Mouse (Mus musculus) heart, embryonic 13.5 days (tissue): ENCODE data around the gene Ptprc. TPM values are rescaled to one million over a fixed set of nuclear protein-coding genes. Genes with fewer than 3 reads are reported as not detected.

Source experiments
- ATAC-seq: fragments of 200-750 bp; cut with Nextera tagmentation; 2 replicates; pipeline ENCODE4 v1.8.0; 2017; ENCODE audit warnings: moderate TSS enrichment; ENCODE audit not compliant: insufficient number of reproducible peaks, low FRiP score, low TSS enrichment; ENCODE audit errors: extremely low read depth
- H3K27ac ChIP-seq: fragments of 300-500 bp; sonication (generic); replicated peaks from 2 replicates; pipeline ENCODE4 v1.5.1; 2015; ENCODE audit warnings: moderate library complexity, mild to moderate bottlenecking, inconsistent platforms
- H3K27me3 ChIP-seq: fragments of 300-500 bp; sonication (generic); replicated peaks from 2 replicates; pipeline ENCODE4 v1.6.1; 2015; ENCODE audit warnings: mild to moderate bottlenecking, inconsistent platforms
- H3K36me3 ChIP-seq: fragments of 300-500 bp; sonication (generic); 2 replicates; pipeline ENCODE4 v1.6.1; 2015; ENCODE audit warnings: mild to moderate bottlenecking, inconsistent platforms
- H3K4me1 ChIP-seq: fragments of 300-500 bp; sonication (generic); 2 replicates; pipeline ENCODE4 v1.6.1; 2015; ENCODE audit warnings: inconsistent platforms
- H3K4me2 ChIP-seq: fragments of 300-500 bp; sonication (generic); 2 replicates; pipeline ENCODE4 v1.6.1; 2015; ENCODE audit warnings: inconsistent platforms, mild to moderate bottlenecking, moderate library complexity
- H3K4me3 ChIP-seq: fragments of 300-500 bp; sonication (generic); 2 replicates; pipeline ENCODE4 v1.5.1; 2015; ENCODE audit warnings: moderate library complexity, mild to moderate bottlenecking, inconsistent platforms
- H3K9ac ChIP-seq: fragments of 300-500 bp; sonication (generic); 2 replicates; pipeline ENCODE4 v1.6.1; 2015; ENCODE audit warnings: inconsistent platforms, mild to moderate bottlenecking, moderate library complexity
- H3K9me3 ChIP-seq: fragments of 300-500 bp; sonication (generic); 2 replicates; pipeline ENCODE4 v1.6.1; 2016; ENCODE audit warnings: inconsistent platforms
- WGBS: fragments of 180-500 bp; shearing (Covaris S2); methylation state at CpG from one replicate; pipeline ENCODE4 v1.1.7; 2015; ENCODE audit warnings: mixed read lengths; 5-methylcytosine and 5-hydroxymethylcytosine counted together
- polyA plus RNA-seq: library from polyadenylated mRNA; unstranded; fragments of >200 nt; fragmentation: Nextera tagmentation; extraction: Ambion mirVana; gene quantifications from 2 replicates; pipeline ENCODE4 v1.2.1, GENCODE M21; 2015

Gene Ptprc
- polyA plus RNA-seq, 1 experiment from 2014 or later, result 1.4 TPM

DNA sequence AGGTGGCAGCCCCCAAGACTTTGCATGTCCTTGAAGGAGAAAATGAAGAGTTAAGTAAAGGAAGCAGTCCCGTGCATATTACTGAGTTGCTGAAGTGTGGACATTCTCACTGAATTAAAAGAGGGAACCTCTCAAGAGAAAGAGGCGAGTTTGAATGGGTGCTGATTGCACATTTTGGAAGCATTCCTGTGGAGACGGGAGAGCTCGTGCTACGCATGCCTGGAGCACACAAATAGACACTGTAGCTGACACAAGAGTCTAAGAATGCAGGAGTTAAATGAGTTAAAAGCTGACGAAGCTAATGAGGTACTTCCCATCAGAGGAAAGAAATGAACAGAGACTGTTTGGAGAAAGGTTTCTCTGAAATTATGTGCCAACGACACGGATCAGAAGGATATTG is 48.7 kb downstream of the Ptprc start:
- no peak overlapping the region for H3K9ac ChIP-seq
- no peaks in the 10 kb centered on the region for H3K9me3 ChIP-seq
- ATAC-seq, result no peak
- peaks cover 9% of the 10 kb centered on the region; the same call in 1 of the 2 replicates for H3K4me1 ChIP-seq
- H3K36me3 ChIP-seq, result no peaks in the 10 kb centered on the region
- no peak overlapping the region for H3K27ac ChIP-seq
- peak overlapping the region; percentile 51 for H3K4me2 ChIP-seq
- 39% methylated on average over 8 of the region's 8 CpGs for WGBS
- H3K4me3 ChIP-seq, result no peak overlapping the region
- no peaks in the 10 kb centered on the region for H3K27me3 ChIP-seq

DNA sequence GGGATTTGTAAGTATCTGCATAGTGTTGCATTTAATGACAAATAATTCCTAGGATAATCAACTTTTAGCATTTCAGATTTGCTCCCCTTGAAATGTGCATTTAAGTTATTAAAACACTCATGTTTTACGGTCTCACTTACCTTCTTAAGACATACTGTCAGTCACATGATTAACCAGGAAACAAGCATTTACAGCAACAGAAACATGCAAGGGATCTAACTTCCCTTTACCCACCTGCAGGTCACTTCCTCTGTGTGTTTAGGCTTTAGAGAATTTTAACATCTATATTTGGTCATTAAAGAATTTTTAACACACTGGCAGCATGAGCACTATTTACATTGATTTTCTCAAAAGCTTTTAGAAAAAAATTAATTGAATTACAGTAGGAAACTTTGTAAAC is 50.2 kb downstream of the Ptprc start:
- no peaks in the 10 kb centered on the region for H3K27me3 ChIP-seq
- WGBS, result 71% methylated on average over 1 of the region's 1 CpGs
- no peaks in the 10 kb centered on the region for H3K9me3 ChIP-seq
- no peak overlapping the region for H3K27ac ChIP-seq
- no peak overlapping the region for H3K4me3 ChIP-seq
- H3K9ac ChIP-seq, result no peak overlapping the region
- H3K4me1 ChIP-seq, result peaks cover 9% of the 10 kb centered on the region; the same call in 1 of the 2 replicates
- H3K36me3 ChIP-seq, result no peaks in the 10 kb centered on the region
- no peak for ATAC-seq
- H3K4me2 ChIP-seq, result no peak overlapping the region

DNA sequence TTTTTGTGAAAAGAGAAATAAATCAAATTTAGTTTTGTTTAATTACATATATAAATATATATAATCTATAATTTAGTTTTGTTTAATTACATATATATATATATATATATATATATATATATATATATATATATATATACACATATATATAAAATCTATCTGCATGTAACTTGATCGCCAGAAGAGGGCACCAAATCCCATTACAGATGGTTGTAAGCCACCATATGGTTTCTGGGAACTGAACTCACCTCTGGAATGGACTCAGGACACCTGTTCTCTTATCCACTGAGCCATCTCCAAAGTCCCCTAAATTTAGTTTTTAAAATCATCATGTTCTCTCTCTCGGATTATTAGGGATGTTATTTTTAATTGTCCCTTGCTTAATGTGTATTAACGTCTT is 51.6 kb downstream of the Ptprc start:
- no peak overlapping the region for H3K27ac ChIP-seq
- WGBS, result 41% methylated on average over 3 of the region's 3 CpGs
- peaks cover 9% of the 10 kb centered on the region; the same call in 1 of the 2 replicates for H3K4me1 ChIP-seq
- no peak overlapping the region for H3K4me2 ChIP-seq
- no peaks in the 10 kb centered on the region for H3K36me3 ChIP-seq
- no peaks in the 10 kb centered on the region for H3K9me3 ChIP-seq
- H3K27me3 ChIP-seq, result no peaks in the 10 kb centered on the region
- no peak overlapping the region for H3K4me3 ChIP-seq
- ATAC-seq, result no peak
- no peak overlapping the region for H3K9ac ChIP-seq

DNA sequence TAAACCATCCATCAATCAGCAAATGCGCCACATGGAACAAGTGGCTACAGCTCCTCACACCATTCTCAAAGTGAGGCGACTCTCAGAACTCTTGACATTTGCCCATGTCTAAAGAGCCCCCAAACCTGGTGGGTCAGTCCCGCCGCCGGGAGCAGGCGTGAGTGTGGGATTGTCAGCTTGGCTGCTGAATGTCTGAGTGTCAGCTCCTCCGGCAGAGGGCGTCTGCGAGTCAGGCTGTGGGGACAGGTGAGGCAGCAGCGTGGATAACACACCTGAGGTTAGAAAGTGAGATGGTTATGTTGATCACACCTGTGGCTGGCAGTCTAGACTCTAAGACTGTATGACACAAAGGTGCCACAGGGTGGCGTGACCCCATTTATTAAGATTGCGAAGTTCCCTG is 55.6 kb downstream of the Ptprc start:
- no peaks in the 10 kb centered on the region for H3K9me3 ChIP-seq
- no peaks in the 10 kb centered on the region for H3K27me3 ChIP-seq
- no peaks in the 10 kb centered on the region for H3K36me3 ChIP-seq
- no peak overlapping the region for H3K4me2 ChIP-seq
- no peak overlapping the region for H3K9ac ChIP-seq
- H3K4me3 ChIP-seq, result no peak overlapping the region
- H3K4me1 ChIP-seq, result no peaks in the 10 kb centered on the region
- WGBS, result 46% methylated on average over 12 of the region's 12 CpGs
- ATAC-seq, result no peak
- H3K27ac ChIP-seq, result no peak overlapping the region

DNA sequence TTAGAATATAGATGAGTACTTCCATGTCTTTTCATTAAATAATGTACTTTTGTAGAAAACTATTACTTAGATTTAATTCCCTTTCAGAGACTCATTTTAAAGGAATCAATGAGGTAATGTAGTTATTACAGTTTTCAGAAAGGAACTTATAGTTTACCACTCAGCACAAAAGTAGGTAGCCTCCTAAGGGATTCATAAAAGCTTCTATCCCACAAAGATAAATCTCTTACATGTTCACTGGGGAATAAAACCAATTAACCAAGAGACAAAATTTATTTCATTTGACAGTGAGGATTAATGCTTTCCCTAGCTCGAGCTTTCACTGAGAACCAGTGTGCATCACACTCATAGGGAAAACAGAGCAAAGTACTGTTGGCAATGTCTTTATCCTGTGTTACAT is 82.3 kb downstream of the Ptprc start:
- 53% methylated on average over 1 of the region's 1 CpGs for WGBS
- Histone ChIP-seq H3K27me3 (no peaks in the 10 kb centered on the region), H3K9me3 (no peaks in the 10 kb centered on the region), H3K4me1 (no peaks in the 10 kb centered on the region), H3K27ac (no peak overlapping the region), H3K4me3 (no peak overlapping the region), H3K9ac (no peak overlapping the region), H3K4me2 (no peak overlapping the region), H3K36me3 (no peaks in the 10 kb centered on the region)
- no peak for ATAC-seq

DNA sequence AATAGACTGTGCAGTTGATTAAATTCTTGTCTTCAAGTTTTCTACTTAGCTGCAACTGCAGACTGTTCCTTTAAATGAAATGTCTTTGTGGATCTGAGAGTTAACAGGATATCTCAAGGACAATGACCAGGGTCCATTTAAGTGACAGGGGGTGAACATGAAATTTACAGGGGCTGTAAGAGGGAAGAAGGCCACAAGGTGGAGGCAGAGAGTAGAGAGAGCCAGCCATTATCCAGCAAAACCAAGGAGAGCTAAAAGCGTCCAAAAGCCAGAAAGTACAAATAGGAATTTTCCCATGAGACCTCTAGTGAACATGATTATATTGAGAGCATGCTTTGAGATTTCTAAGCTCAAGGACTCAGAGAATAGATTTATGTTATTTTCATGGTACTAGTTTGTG is 89.7 kb downstream of the Ptprc start:
- no peaks in the 10 kb centered on the region for H3K9me3 ChIP-seq
- no peak overlapping the region for H3K4me3 ChIP-seq
- H3K4me2 ChIP-seq, result no peak overlapping the region
- no peak overlapping the region for H3K9ac ChIP-seq
- ATAC-seq, result no peak
- 9% methylated on average over 1 of the region's 1 CpGs for WGBS
- H3K36me3 ChIP-seq, result no peaks in the 10 kb centered on the region
- H3K27me3 ChIP-seq, result no peaks in the 10 kb centered on the region
- H3K4me1 ChIP-seq, result no peaks in the 10 kb centered on the region
- no peak overlapping the region for H3K27ac ChIP-seq

DNA sequence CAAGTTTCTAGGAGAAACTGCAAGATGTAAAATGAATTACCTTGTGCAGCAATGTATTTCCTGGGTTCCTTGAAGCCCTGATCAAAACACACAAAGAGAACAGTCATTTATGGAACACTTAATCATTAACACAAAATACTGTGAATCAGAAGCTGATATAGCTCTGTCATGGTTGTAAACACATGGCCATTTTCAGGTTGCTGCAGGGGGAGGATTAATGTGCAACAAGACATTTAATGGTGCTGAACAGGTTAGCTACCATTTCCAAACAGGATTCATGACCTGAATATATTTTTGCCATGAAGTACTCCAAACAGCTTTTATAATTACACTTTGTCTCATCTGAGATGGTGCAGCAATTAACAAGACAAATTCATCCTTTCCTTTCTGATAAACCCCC is 91.8 kb downstream of the Ptprc start:
- Histone ChIP-seq H3K4me3 (no peak overlapping the region), H3K4me2 (no peak overlapping the region), H3K4me1 (no peaks in the 10 kb centered on the region), H3K27ac (no peak overlapping the region), H3K9me3 (no peaks in the 10 kb centered on the region), H3K27me3 (no peaks in the 10 kb centered on the region), H3K36me3 (no peaks in the 10 kb centered on the region), H3K9ac (no peak overlapping the region)
- ATAC-seq, result no peak

DNA sequence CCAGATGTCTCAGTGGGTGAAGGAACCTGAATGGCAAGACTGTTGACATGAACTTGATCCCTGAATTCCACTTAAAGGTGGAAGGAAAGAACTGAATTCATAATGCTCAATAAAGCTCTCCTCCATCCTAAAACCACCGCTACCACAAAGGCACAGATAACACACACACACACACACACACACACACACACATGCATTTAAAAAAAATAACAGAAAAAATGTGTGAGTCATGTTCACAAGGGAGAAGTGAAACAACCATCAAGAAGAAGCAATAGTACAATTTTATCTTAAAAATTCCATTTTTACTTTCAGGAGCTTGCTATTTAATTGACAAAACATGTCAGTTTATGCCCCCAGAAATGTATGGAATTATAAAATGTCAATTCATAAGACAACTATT is 95.2 kb downstream of the Ptprc start:
- Histone ChIP-seq H3K9me3 (no peaks in the 10 kb centered on the region), H3K27ac (no peak overlapping the region), H3K36me3 (no peaks in the 10 kb centered on the region), H3K9ac (no peak overlapping the region), H3K4me2 (no peak overlapping the region), H3K27me3 (no peaks in the 10 kb centered on the region), H3K4me1 (no peaks in the 10 kb centered on the region), H3K4me3 (no peak overlapping the region)
- ATAC-seq, result no peak
- 100% methylated on average over 1 of the region's 1 CpGs for WGBS

DNA sequence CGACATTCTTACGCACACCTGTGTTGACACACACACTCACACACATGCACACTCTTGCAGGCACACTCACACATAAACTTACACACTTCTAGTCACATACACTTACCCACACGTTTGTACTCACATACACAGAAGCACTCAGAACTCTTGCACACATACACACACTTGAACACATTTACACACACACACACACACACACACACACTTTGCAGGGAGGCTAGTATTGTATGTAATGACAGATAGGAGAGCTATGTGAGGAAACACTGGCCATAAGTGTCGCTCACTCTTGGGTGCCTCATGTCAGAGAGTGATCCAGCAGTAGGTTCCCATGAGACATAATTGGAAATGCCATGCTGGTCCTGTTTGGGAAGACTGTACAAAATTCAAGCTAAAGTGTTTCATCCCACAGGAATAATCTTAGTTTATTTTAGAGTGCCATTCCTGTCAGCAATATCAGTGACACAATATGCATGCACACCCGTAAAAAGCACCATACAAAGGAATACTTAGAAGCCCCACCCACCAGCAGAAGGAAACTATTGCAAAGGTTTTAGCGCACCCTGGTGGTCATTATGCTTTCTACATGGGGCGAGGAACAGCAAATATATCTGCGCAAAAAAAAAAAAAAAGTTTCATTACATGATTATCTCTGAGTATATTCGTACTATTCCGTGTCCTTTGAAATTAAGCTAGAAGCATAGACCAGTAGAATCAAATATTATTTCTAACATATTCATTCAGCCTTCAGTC is 131.1 kb downstream of the Ptprc start:
- H3K36me3 ChIP-seq, result no peaks in the 10 kb centered on the region
- peaks cover 5% of the 10 kb centered on the region for H3K4me1 ChIP-seq
- WGBS, result 32% methylated on average over 10 of the region's 10 CpGs
- H3K9ac ChIP-seq, result 0 out of 2 replicates have a peak overlapping the region, but pooled peaks have one; percentile 9
- no peaks in the 10 kb centered on the region for H3K9me3 ChIP-seq
- ATAC-seq, result no peak
- H3K27me3 ChIP-seq, result no peaks in the 10 kb centered on the region
- no peak overlapping the region for H3K27ac ChIP-seq
- H3K4me2 ChIP-seq, result peak overlapping the region; percentile 50
- no peak overlapping the region for H3K4me3 ChIP-seq

DNA sequence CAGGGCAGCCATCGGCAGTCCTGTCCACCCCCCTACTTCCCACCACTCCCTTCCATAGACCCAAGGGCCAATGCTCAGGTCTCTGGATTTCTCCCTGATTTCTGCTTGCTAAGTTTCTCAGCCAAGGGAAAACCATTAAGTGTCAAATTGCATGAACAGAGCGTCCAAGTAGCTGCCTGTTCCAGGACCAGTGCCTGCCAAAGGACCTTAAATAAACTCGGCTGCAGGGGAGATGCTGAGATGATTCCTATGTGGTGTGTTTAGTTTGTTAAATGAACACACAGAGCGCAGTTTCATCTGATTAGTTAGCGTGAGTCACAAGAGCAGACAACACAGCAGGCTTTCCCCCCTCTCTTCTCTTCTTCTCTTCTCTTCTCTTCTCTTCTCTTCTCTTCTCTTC is 135.0 kb downstream of the Ptprc start:
- no peak overlapping the region for H3K27ac ChIP-seq
- no peak overlapping the region for H3K9ac ChIP-seq
- no peaks in the 10 kb centered on the region for H3K36me3 ChIP-seq
- no peaks in the 10 kb centered on the region for H3K9me3 ChIP-seq
- no peak for ATAC-seq
- H3K27me3 ChIP-seq, result no peaks in the 10 kb centered on the region
- WGBS, result 53% methylated on average over 5 of the region's 5 CpGs
- H3K4me1 ChIP-seq, result peaks cover 10% of the 10 kb centered on the region
- no peak overlapping the region for H3K4me2 ChIP-seq
- H3K4me3 ChIP-seq, result no peak overlapping the region

DNA sequence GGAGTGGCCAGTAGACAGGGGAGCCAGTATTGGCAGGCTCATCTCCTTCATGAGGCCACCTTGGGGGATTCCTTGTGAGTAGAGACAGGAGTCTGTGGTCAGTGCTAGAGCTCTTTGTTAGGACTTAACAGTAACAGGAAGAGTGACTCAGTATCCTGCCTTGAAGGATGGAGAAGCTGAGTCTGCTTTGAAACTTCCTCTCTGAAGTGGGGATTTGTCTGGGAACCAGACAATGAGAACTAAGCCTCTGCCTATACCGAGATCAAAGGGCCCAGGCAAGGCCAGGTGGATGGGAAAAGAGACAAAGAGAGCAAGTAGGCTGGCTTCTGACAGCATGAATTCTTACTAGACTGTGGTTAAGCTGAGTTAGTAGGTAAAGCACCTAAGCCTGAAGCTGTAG is 136.3 kb downstream of the Ptprc start:
- Histone ChIP-seq H3K4me1 (peaks cover 7% of the 10 kb centered on the region), H3K4me3 (no peak overlapping the region), H3K27ac (no peak overlapping the region), H3K27me3 (no peaks in the 10 kb centered on the region), H3K9me3 (no peaks in the 10 kb centered on the region), H3K9ac (no peak overlapping the region), H3K36me3 (no peaks in the 10 kb centered on the region), H3K4me2 (no peak overlapping the region)
- 40% methylated on average over 1 of the region's 1 CpGs for WGBS
- no peak for ATAC-seq

DNA sequence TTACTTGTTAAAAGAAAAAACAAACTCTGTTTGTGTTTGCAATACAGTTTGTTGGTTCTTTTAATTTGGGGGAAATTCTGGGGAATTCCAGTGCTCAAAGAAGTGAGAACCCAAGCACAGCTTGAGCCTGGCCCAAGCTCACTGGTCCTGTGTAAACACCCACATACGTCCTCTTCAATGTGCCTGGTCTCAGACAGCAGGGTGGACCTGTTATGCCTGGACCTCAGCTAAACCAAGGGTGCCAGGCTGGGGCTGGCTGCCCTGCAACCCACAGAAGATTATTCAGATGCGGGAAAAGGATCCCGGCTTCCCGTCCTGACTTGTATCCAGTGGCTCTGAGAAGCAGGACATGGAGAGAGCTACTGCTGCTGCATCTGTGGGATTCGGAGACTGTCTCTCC is 138.0 kb downstream of the Ptprc start:
- no peaks in the 10 kb centered on the region for H3K27me3 ChIP-seq
- 57% methylated on average over 5 of the region's 5 CpGs for WGBS
- no peaks in the 10 kb centered on the region for H3K9me3 ChIP-seq
- no peak overlapping the region for H3K4me2 ChIP-seq
- ATAC-seq, result no peak
- peaks cover 5% of the 10 kb centered on the region; the same call in 1 of the 2 replicates for H3K4me1 ChIP-seq
- no peak overlapping the region for H3K9ac ChIP-seq
- no peaks in the 10 kb centered on the region for H3K36me3 ChIP-seq
- no peak overlapping the region for H3K27ac ChIP-seq
- no peak overlapping the region for H3K4me3 ChIP-seq
